Mouse (Mus musculus): Measurements from ENCODE around the gene Prune2.

Prune2 gene

DNA sequence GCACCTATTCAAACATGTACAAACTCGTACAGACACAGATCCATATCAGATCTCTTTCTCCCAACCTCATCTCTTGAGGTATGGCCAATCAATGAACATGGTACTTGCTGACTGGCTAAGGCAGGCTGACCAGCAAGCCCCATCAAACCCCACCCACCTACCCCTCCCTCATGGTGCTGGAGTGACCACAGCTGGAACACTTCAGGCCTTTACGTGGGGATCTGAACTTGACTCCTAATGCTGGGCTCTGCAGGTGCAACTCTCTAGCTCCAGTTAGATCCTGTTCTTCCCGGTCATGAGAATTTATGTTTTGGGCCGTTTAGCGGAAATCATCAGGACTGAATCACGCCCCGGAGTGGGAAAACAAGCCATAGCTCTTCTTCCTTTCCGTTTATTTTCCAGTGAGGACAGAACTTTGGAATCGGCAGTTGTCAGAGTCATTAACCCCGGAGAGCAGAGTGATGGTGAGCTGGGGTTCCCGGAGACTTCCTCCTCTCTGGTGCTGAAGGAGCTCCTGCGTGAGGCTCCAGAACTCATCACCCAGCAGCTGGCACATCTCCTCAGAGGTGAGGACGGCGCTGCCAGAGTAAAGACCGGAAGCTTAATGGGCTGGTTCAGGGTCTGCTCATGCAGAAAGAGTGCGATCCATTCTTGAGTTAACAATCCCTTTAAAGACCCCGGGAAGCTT, 50.4 kb downstream of the Prune2 start:
- DNase-seq (ENCODE audit: low spot score): no peak

DNA sequence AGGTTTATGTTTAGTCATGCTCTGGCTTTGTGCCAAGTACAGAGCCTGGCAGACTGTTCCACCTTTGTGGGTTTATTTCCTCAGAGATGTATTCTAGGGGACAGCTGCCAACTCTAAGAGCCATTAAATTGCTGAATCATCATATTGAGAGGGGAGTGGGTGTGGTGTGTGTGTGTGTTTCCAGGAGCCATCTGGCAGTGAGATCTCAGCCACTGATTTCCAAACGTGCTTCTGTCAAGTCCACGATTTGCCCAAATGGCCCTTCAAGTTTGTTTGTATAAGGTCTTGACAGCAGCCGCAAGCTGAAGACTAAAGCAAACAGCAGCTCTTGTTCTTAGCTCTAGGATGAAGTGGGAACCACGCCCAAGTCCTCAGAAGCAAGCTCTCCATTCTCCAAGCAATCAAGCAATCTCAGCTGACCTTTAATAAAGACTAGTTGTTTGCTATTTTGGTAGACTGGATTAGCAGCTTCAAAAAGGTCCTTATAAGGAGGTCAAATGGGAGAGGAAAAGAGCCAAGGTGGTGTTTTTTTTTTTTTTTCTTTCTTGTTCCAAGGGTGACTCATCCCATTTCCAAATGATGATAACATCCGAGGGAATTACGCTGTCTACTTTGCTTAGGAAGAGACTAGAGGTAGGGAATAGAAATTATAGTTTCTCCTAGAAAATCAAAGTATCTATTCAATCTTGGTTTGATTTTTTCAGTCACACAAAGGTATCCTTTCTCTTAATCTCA, 55.5 kb downstream of the Prune2 start:
- DNase-seq (ENCODE audit: low spot score): no peak

DNA sequence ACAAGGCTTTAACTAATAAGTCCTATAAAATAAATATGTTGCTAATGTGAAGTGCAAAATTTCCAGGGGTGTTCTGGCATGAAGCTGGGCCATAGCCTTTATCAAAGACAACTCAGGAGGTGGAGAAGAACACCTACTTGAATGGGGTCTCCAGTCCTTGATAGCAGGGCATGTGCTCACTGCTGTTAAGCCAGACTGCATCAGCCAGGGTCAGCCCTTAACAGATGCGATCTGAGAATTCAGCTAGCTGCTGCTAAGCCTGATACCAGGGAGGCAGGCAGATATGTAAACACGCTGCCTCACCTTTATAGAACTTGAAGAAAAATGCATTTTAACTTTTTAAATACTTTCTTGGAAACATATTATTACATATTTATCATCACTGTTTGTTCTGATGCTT, 57.2 kb downstream of the Prune2 start:
- no peak for DNase-seq (ENCODE audit: low spot score)

DNA sequence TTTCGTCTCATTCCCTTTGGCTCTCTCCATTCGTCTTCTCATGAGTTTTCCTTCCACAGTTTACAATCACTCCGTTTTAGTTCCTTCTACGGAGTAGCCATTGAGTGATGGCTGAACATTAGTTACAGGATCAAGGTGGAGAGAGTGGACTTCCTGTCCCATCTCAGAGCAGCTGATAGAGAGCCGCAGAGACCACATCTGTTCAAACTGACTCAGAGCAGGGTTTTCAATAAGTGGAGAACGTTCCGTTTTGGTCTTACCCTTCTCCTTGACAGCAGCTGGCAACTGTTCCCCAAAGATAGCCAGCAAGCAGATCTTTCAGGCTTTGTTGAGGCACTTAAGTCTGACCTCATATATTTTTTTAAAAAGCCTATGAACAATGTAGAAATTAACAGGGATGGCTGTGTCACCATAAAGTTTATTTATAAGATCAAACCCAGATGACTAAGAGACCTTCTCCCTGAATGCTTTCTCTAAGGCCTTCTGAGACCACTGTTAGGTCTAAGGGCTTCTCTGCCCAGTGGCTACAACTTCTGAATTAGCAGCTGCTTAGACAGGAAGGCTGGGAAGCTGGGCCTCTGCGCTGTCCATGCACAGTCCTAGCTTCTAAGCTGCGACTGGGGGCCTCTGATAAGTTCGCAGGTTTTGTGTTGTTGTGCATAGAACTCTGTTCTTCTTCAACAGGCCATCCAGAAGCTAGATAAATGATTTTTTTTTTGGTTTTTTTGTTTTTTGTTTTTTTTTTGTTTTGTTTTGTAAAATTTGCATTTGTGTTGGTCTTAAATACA, 58.6 kb downstream of the Prune2 start:
- no peak for DNase-seq (ENCODE audit: low spot score)

DNA sequence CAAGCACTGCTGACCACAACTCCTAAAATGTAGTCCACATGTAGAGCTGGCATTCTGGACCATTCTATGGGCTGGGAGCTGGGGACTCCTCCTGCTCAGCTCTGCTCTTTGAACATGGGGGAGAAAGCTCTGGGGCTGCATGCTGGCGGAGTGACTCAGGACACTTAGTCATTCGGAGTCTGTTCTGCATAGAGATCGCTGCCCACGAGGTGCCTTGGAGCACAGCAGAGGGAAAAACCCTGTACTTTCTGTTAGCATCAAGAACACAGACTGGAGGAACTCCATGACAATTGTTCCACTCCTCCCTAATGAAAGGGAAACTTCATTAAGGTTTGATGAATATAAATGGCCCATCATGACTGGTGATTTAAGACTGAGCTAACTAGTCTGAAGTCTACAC, 68.8 kb downstream of the Prune2 start:
- DNase-seq (ENCODE audit: low spot score): no peak

DNA sequence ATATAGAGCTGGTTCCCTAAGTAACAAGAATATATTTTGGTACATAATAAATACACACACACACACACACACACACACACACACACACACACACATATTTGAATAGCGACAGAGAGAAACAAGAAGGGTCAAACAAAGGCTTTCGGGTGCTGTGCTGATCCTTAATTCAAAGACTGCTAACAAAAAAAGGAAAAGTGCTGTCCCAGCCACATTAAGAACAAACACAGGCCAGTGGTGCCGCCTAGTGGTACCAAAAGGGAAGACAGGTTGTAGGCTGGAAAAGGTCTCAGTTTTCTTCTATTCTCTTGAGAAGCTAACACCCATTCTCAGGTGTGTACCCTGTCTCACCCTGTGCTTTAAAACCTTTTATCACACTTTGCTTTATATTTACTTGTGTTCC, 74.4 kb downstream of the Prune2 start:
- peak; percentile 81 for DNase-seq (ENCODE audit: low spot score)

DNA sequence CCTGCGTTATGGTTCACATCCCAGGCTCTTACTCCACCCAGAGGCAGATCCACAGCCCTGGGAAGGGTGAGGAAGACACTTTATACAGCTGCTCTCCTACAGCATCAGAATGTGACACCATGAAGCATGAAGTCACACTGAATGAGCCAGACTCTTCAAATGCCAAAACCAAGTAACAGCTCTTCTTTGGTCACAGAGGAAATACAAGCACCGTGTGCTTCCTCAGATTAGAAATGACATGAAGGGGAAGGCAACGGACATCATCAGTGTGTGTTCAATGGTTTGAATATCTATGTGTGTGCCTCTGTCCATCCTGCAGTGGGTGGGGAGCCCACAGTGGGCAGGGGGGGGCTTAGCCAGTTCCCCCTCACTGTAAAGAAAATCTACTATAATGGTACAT, 76.4 kb downstream of the Prune2 start:
- DNase-seq (ENCODE audit: low spot score): no peak

DNA sequence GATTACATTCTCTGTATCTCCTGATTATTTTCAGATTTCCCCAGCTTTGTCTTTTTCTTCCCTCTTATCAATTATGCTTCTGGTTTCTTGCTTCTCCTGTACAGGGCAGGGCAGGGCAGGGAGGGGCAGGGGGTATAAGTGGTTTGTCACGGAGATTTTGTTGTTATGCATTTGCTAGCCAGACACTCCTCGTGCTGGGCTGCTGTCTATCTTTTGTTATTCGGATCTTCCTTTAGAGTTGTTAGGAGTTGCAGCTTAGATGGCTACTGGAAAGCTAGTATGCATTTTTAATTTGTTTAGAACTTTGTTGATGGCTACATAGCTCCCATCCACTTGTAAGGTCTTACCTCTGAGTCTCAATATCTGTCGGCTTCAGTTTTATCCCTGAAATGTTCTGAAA, 91.0 kb downstream of the Prune2 start:
- DNase-seq (ENCODE audit: low spot score): no peak

DNA sequence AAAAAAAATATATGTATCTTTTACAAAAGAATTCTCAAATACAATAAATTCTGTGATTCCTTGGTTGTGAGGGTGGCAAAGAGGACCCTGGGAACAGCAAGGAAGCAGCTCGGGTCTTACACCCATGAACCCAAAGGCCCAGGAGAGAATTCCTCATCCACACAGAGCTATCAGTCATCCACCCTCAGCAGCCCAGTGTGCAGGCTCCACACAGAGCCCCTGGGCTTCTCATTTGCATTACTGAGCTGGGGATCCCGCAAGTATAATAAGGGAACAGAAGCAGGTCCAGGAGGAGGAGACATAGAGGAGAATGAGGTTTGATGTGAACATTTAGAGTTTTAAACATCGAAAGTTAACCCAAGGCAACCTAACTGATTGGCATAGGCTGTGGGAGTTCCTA, 100.0 kb downstream of the Prune2 start:
- DNase-seq (ENCODE audit: low spot score): no peak

DNA sequence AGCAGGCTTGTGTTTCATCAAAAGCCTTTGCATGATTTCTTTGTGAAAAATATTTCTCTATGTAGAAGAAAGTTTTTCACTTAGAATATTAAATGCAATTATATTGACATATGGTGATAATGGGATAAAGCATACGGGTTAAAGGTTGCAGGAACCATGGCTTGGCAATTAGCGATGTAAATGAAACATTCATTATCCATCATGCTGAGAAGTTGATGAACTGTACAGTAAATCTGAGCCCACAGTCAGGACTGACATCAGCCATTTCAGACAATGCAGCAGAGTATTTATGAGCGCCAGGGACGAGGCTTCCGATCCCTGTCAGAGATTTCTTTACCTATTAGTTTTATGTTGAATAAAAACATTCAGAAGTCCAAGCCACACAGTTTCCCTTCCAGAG, 104.2 kb downstream of the Prune2 start:
- no peak for DNase-seq (ENCODE audit: low spot score)

DNA sequence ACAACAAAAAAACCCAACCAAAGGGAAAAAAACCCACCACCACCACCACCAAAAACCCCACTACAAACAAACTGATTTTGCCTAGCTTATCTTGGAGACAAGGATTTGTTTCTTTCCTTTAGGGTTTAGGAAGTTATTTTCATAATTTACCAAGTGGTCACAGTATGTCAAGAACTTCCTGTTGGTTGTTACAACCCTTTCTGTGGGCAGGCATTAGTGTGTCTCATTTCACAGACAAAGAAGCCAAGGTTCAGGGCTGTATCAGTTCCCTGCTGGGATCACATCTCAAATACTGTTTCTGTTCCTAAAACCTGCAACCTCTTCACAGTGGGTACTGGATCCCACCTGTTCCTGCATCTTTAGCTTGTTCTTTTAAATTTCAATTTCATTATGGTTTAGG, 108.5 kb downstream of the Prune2 start:
- no peak for DNase-seq (ENCODE audit: low spot score)

DNA sequence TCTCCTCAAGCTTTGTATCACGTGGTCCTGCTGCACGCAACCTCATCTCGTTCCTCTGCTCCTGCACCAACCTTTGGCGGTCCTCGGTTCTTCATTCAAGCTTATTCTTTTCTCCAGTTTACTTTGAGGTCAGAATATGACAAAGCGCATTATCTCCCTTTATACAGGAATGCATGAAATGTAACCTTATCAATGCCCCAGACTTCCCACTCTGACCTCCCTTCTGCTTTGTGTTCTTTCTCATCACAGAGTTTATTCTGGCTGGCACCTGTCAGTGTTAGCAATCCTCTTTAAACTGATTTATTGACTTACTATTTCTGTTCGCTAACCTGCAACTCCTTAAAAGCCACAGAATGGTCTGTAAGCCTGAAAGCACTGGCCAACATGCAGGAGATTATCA, 113.1 kb downstream of the Prune2 start:
- DNase-seq (ENCODE audit: low spot score): no peak

DNA sequence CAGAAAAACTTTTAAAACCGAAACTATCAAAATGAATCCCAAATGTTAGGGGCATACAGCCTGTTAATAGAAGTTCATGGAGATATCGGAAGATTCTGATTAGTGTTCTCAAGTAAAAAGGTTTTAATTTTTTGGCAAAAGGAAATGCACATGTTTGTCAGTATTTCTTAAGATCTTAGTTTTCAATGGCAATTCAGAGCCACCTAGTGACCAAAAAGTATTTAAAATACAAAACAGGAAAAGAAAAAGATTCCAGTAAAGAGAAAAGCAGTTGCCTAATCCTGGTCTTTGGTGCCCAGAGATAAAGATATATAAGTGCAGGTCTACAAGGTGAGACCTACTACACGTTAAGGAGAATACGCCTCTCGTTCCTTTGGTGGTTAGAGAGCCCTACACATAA, 115.3 kb downstream of the Prune2 start:
- no peak for DNase-seq (ENCODE audit: low spot score)

DNA sequence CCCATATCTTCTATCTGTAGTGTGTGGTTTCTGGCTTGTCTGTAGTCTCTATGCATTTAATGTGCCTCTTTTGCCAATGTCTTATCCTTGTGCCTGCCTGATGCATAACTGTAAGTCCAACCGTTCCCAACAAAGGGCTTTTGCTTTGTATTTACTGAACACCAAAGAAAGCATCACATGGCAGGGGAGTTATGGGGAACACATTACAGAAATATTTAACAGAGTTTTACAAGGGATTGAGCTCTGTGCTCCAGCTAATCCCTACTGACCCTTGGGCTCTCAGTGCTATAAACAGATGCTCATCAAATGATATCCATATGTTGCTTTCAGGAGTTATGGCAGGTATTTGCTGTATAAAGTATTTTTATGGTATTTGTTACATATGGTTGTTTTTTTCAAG, 116.3 kb downstream of the Prune2 start:
- no peak for DNase-seq (ENCODE audit: low spot score)

DNA sequence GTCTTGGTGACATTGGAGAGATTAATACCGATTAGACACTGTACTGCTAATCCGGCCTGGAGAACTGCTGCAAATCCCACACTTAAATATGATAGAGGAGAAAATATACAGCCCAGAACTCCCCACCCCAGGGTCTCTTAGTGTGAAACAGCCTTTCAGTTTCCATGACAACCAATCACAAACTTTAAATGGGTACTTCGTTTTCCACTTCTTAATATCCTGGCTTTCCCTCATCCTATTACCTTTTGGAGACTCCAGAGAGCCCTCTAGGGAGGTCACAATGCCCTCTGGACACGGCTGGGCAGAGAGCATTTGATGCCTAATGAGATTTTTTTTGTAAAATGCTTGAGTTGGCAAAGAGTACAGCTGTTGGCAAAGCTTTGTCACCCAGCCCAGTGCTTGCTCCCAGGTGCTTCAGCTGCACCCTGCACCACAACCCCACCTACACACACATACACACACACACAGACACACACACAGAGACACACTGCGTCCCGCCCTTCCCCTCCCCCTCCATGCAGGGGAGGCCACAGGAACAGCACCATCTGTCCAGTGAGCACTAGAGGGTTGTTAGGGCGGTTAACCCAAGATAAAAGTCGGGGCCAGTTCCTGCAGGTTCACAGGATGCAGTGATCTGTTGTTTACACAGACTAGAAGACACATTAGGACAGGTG, 122.9 kb downstream of the Prune2 start:
- DNase-seq (ENCODE audit: low spot score): no peak

DNA sequence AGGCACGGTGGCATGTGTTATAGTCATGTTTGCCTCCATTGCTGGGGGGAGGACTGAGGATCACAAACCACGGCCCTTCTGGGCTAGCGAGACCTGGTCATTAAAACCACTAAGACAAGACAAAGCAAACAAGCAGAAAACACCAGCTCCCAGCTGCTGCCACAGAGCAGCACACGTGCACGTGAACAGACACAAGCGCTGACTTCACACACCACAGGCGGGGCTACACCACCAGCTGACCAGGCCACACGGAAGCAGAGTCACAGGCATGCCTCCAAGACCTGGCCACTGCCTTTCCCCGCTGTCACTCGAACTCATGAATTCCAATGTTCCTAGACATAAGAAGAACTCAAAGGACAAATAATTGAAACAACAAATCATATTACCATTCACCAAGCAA, 125.5 kb downstream of the Prune2 start:
- DNase-seq (ENCODE audit: low spot score): no peak

DNA sequence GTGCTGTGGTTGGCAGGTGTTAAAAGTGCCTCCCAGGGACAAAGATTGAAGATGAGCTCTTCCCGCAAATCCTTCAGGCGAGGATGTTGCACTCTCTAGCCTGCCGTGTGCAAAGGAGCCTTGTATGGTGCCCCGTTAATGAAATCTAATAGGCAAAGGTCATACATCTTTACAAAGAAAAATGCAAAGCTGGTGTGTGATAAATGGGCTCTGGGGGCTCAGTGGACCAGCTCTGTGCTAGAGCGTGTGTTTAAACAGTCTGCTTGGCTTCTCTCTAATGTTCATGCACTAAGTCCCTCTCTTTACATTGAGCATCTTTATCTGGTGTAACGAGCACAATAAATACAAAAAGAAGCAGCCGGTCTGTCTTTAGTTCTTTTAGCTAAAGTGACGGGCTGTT, 138.1 kb downstream of the Prune2 start:
- no peak for DNase-seq (ENCODE audit: low spot score)

DNA sequence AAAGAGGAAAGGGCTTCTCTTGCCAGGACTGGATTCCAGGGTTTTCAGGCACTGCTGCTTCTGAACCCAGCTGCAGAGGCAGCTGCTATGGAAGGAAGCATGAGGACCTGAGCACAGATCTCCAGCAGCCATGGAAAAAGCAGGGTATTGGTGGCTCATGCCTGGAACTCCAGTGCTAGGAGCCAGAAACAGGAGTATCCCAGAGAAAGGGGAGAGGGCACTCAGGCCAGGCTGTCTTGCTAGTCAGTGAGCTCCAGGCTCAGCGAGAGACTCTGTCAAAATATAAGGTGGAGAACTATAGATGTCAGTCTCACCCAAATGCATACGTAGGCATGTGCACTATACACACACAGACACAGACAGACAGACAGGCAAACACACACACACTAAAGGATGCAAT, 140.4 kb downstream of the Prune2 start:
- DNase-seq (ENCODE audit: low spot score): no peak

DNA sequence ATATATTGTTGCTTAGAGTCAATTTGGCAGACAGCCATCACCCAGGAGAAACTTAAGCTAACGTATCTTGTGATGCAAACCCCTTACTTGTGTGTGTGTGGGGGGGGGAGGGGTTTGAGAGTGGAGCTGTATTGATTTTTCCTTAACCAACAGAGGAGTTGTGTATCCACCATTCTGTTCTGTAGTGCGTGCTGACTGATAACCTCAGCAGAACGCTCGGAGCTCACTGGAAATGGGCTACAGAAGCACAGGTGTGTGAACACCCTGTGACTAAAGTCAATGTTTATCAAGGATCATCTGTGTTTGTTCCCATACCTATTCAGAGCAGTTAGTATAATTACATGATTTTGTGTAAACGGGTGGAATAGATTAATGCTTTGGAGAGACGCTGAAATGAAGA, 141.3 kb downstream of the Prune2 start:
- no peak for DNase-seq (ENCODE audit: low spot score)

DNA sequence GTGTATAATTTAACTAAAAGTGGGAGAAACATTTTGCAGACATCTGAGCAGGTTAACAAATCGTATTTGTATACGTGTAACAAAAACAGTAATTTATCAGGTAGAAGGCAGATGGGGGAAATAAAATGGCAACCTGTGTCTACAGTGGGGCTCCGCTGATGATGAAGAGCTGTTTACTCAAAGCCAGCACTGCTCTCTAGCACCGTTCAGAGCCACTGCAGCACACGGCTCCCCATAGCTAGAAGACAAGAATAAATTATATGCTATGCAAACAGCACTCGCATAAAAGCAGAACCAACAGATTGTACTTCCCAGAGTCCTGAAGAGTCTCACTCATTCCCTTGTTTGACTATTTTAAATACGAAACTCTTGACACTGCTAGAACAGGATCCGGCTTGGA, 152.9 kb downstream of the Prune2 start:
- DNase-seq (ENCODE audit: low spot score): no peak

DNA sequence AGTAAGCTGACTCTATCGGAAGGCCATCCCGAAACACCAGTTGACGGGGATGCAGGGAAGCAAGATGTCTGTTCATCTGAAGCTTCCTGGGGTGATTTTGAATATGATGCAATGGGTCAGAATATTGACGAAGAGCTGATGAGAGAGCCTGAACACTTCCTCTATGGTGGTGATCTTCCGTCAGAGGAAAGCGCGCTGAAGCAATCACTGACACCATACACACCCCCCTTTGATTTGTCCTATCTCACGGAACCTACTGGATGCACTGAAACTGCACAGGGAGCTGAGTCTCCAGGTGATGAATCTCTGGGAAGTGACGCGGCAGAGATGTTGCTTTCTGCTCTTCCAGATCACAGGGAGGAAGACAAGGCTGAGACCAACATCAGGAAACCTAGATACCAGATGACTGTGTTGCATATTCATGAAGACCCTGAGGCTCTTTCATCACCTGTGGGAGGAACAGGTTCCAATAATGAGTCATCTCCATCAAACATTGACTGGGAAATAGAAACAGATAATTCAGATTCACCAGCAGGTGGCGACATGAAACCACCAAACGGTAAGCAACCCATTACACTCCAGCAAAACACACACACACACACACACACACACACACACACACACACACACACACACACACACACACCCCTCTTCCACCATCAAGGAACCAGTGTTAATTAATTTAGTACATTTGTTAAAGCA, 168.3 kb downstream of the Prune2 start:
- DNase-seq (ENCODE audit: low spot score): peak; percentile 74

DNA sequence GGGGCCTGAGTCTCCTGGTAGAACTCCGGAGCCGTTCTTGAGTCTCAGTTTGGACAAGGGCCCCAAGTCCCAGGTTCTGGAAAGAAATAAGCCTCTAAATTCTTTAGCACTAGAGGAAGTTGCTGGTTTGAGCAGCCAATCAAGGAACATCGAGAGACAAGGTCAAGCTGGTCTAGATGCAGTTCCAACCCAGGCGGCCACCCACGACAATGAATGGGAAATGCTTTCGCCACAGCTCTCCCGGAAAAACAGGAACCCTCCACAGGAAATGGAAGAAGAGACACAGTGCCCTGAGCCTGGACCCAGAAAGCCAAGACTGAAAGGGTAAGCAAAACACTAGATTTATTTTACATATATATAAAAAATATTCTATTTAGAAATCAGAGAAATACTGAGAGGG, 169.5 kb downstream of the Prune2 start:
- DNase-seq (ENCODE audit: low spot score): no peak
